Mouse (Mus musculus): ENCODE results near the gene Ccdc88c.
A peak's percentile ranks its signal among the peaks of the same experiment; 100 is the strongest.

The Ccdc88c gene

GRCm38 (mm10) chr12:100871841-100872240 lies 157.0 kb downstream of the Ccdc88c start:
- DNase-seq, result no peak

GRCm38 (mm10) chr12:100871234-100871633 lies 157.6 kb downstream of the Ccdc88c start:
- DNase-seq, result no peak

- no peak for DNase-seq
Measured at GRCm38 (mm10) chr12:100868049-100868622, 160.7 kb downstream of the Ccdc88c start.

DNA sequence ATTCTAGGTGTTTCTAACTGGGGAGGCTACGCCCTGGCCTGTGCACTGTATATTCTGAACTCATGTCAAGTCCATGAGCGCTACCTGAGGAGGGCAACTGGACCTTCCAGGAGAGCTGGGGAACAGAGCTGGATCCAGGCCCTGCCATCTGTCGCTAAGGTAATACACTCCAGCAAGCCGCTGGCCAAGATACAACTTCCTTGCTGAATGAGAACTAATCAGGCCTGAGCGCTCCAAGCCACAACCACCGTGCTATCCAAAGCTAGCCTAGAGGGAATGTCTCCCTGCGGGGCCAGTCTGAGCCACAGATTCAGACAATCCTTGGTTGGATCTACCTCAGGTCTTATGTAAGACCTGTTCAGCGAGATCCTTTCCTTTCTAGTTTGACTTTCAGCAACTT lies 161.8 kb downstream of the Ccdc88c start:
- DNase-seq, result no peak

- DNase-seq, result no peak
Measured at GRCm38 (mm10) chr12:100865509-100866078, 163.3 kb downstream of the Ccdc88c start.

GRCm38 (mm10) chr12:100865072-100865471 lies 163.8 kb downstream of the Ccdc88c start:
- DNase-seq, result no peak

DNA sequence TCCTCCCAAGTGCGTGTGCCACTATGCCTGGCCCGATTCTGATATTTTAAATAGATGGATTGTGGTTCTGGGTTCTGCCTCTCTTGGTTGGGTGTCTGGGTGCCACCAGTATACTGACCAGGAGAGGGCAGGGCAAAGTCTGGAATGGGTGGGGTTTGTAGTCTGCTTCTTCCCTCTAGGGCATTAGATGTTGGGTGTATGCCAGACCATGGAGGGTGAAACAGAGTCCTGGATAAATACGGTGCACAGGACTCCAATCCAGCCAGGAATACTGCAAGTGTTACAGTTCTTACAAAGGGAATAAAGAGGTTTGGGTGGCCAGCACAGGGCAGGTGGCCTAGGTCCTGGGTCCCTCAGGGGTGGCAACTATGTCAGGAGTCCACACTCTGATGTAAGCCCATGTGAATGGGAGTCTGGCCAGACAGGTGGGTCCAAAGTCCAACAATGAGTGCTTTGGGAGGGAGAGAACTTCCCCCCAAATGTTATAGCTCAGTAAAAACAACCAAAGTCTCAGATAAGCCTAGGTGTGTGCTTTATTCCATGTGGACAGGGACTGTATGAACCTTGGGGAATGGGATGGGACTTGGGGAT lies 165.9 kb downstream of the Ccdc88c start:
- DNase-seq, result peak; percentile 88

DNA sequence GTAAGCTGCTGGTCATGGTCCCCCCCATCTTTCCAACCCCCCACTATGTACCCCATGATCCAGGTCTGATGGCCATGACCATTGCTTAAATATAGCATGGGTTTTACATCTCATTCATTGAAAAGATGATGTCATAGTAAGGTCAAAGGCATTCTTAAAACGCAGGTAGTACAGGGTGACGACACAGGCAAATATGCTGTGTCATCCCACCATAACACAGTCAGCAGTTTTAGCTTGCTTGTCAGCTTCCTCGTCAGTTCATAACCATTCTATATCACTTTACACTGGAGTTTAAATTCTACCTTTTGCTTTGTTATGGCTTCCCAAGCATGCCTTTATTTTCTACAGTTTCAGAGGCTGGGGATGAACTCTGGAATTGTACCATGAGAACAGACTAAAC lies 166.6 kb downstream of the Ccdc88c start:
- DNase-seq, result no peak

All from kidney, adult 9 months (tissue).